Mouse (Mus musculus) left cerebral cortex, postnatal 36 days (tissue): ENCODE data around the gene Spa17. TPM values are rescaled to one million over a fixed set of nuclear protein-coding genes. Genes with fewer than 3 reads are reported as not detected.
A peak's percentile ranks its signal among the peaks of the same experiment; 100 is the strongest.

Experiments used
- DNase-seq, 2 experiments: peaks; one replicate each; pipeline ENCODE4 v3.0.0; 2021 to 2022; ENCODE audit warnings: low spot score in 2 of 2, mixed read lengths in 1 of 2
- intact Hi-C: fragments of 180-260 bp; cut with DNase I; formaldehyde crosslinking; loops from one replicate; pipeline ENCODE4 v1.15.1; 2025
- total RNA-seq, 2 experiments: library from RNA; stranded (reverse); gene quantifications; 2 replicates each; pipeline ENCODE4 v1.2.3; 2021

Gene Spa17
- 1 to 10 TPM; 1.8 to 2.9 TPM for total RNA-seq

- peak; percentile 83 to 85 for DNase-seq
- intact Hi-C loops: loop anchor here (5.0 kb wide), 1 partner anchor 36 kb away; no protein-coding TSS in a partner anchor
These were observed at the start of gene Spa17 for GRCm38 (mm10) chr9:37613182-37613910. Spa17 (minus strand) TSS chr9:37613722.

GRCm38 (mm10) chr9:37663210-37663609 is 49.7 kb upstream of the Spa17 start:
- intact Hi-C loops: no loop called here
- no peak for DNase-seq

GRCm38 (mm10) chr9:37659413-37659812 is 45.9 kb upstream of the Spa17 start:
- intact Hi-C loops: no loop called here
- DNase-seq: no peak

GRCm38 (mm10) chr9:37656931-37657481 is 43.5 kb upstream of the Spa17 start, which contains the start of gene Tbrg1:
Tbrg1 (minus strand) TSS chr9:37657312.
- DNase-seq: peak; percentile 85 to 86
- intact Hi-C loops: no loop called here

- no peak for DNase-seq
- intact Hi-C loops: no loop called here
These were observed 42.9 kb upstream of the Spa17 start for GRCm38 (mm10) chr9:37656439-37656881.

GRCm38 (mm10) chr9:37655961-37656360 is 42.4 kb upstream of the Spa17 start:
- intact Hi-C loops: no loop called here
- DNase-seq: no peak

- no peak for DNase-seq
- intact Hi-C loops: no loop called here
These were observed 40.3 kb upstream of the Spa17 start for GRCm38 (mm10) chr9:37653836-37654235.

- no peak for DNase-seq
These were observed 37.1 kb upstream of the Spa17 start for GRCm38 (mm10) chr9:37650639-37651038.

GRCm38 (mm10) chr9:37646246-37646645 is 32.7 kb upstream of the Spa17 start:
- no peak for DNase-seq
- intact Hi-C loops: no loop called here

More at GRCm38 (mm10) chr9:37650639-37651038, 37.1 kb upstream of the Spa17 start:
- intact Hi-C loops: no loop called here

GRCm38 (mm10) chr9:37638721-37639120 is 25.2 kb upstream of the Spa17 start:
- DNase-seq: no peak
- intact Hi-C loops: no loop called here

- no peak for DNase-seq
- intact Hi-C loops: no loop called here
These were observed 23.4 kb upstream of the Spa17 start for GRCm38 (mm10) chr9:37636800-37637542.

GRCm38 (mm10) chr9:37636335-37636734 is 22.8 kb upstream of the Spa17 start:
- DNase-seq: peak; percentile 44 to 50

GRCm38 (mm10) chr9:37634269-37634668 is 20.7 kb upstream of the Spa17 start:
- intact Hi-C loops: no loop called here

More at GRCm38 (mm10) chr9:37636335-37636734, 22.8 kb upstream of the Spa17 start:
- intact Hi-C loops: no loop called here

GRCm38 (mm10) chr9:37632305-37632704 is 18.8 kb upstream of the Spa17 start:
- intact Hi-C loops: no loop called here
- no peak for DNase-seq

More at GRCm38 (mm10) chr9:37634269-37634668, 20.7 kb upstream of the Spa17 start:
- no peak for DNase-seq

- no peak for DNase-seq
- intact Hi-C loops: no loop called here
These were observed 16.4 kb upstream of the Spa17 start for GRCm38 (mm10) chr9:37629941-37630340.

GRCm38 (mm10) chr9:37628581-37628980 is 15.1 kb upstream of the Spa17 start:
- DNase-seq: no peak
- intact Hi-C loops: no loop called here

- intact Hi-C loops: no loop called here
- DNase-seq: no peak
These were observed 13.7 kb upstream of the Spa17 start for GRCm38 (mm10) chr9:37627263-37627662.

- intact Hi-C loops: no loop called here
- peak; percentile 45 to 47 for DNase-seq
These were observed 12.6 kb upstream of the Spa17 start for GRCm38 (mm10) chr9:37626103-37626567.

- peak; percentile 82 for DNase-seq
- intact Hi-C loops: no loop called here
These were observed 12.1 kb upstream of the Spa17 start for GRCm38 (mm10) chr9:37625641-37626040.

- no peak for DNase-seq
- intact Hi-C loops: no loop called here
These were observed 11.6 kb upstream of the Spa17 start for GRCm38 (mm10) chr9:37625129-37625528.
